Mouse (Mus musculus): ENCODE data around the gene Oasl1.

GRCm38 (mm10) chr5:114967523-114968268 is 44.7 kb downstream of the Oasl1 start:
- TF ChIP-seq CTCF (IDR thresholded peaks at IDR 0.05; ENCODE audit: borderline replicate concordance, extremely low read depth, insufficient read depth, insufficient read length) = no peak
- no peak for TF ChIP-seq POLR2A (IDR thresholded peaks at IDR 0.05; ENCODE audit: borderline replicate concordance, extremely low read depth, insufficient read depth, insufficient read length, poor library complexity, severe bottlenecking)
